Mouse (Mus musculus) liver, adult 2 months (tissue): Measurements from ENCODE around the gene Gm14406. TPM values are rescaled to one million over a fixed set of nuclear protein-coding genes. Genes with fewer than 3 reads are reported as not detected.

Source experiments
- DNase-seq: peaks from one replicate; pipeline ENCODE4 v3.0.0-alpha.2; 2011; ENCODE audit warnings: low read depth, low spot score; ENCODE audit errors: extremely low read depth
- H3K27ac ChIP-seq: fragments of 200-500 bp; replicated peaks from 2 replicates; pipeline ENCODE4 v1.5.1; 2012; ENCODE audit warnings: low read depth, mild to moderate bottlenecking, control low read depth, inconsistent platforms, low read length; ENCODE audit not compliant: insufficient read depth
- H3K27me3 ChIP-seq: fragments of 200-500 bp; 2 replicates; pipeline ENCODE4 v1.6.1; 2012; ENCODE audit warnings: mild to moderate bottlenecking, moderate library complexity, low read length, inconsistent platforms; ENCODE audit not compliant: control insufficient read depth, insufficient read depth
- H3K36me3 ChIP-seq: fragments of 200-500 bp; 2 replicates; pipeline ENCODE4 v1.6.1; 2012; ENCODE audit warnings: low read length, inconsistent platforms; ENCODE audit not compliant: control insufficient read depth, insufficient read depth
- H3K4me1 ChIP-seq: fragments of 200-500 bp; 2 replicates; pipeline ENCODE4 v1.6.1; 2011; ENCODE audit warnings: low read length; ENCODE audit not compliant: control insufficient read depth, insufficient read depth
- H3K4me3 ChIP-seq: fragments of 200-500 bp; 2 replicates; pipeline ENCODE4 v1.5.1; 2011; ENCODE audit warnings: low read depth, mild to moderate bottlenecking, control low read depth, low read length, moderate library complexity; ENCODE audit not compliant: insufficient read depth
- H3K79me2 ChIP-seq: fragments of 200-500 bp; 2 replicates; pipeline ENCODE4 v1.6.1; 2012; ENCODE audit warnings: inconsistent platforms, mild to moderate bottlenecking, low read length, moderate library complexity; ENCODE audit not compliant: control insufficient read depth, insufficient read depth
- H3K9ac ChIP-seq: fragments of 200-500 bp; 2 replicates; pipeline ENCODE4 v1.6.1; 2012; ENCODE audit warnings: low read depth, mild to moderate bottlenecking, control low read depth, inconsistent platforms, low read length
- CTCF ChIP-seq: fragments of 200-500 bp; IDR thresholded peaks from 2 replicates; pipeline ENCODE4 v1.5.1; 2011; ENCODE audit warnings: low read depth, low read length, control low read depth
- POLR2A ChIP-seq: fragments of 200-500 bp; IDR thresholded peaks from 2 replicates; pipeline ENCODE4 v1.6.1; 2011; ENCODE audit warnings: low read length, control low read depth; ENCODE audit not compliant: insufficient read depth; ENCODE audit errors: extremely low read depth
- WGBS: fragments of 180-500 bp; shearing (Covaris S2); methylation state at CpG from one replicate; pipeline ENCODE4 v1.1.7; 2018; 5-methylcytosine and 5-hydroxymethylcytosine counted together
- polyA plus RNA-seq: library from polyadenylated mRNA; depleted of rRNA; stranded (reverse); fragments of >200 nt; gene quantifications from 2 replicates; pipeline ENCODE4 v1.2.3, GENCODE M21; 2012; rRNA removed
- total RNA-seq: library from RNA; depleted of rRNA; stranded (reverse); fragments of >200 nt; gene quantifications from 2 replicates; pipeline ENCODE4 v1.2.3, GENCODE M21; 2014; rRNA removed

The Gm14406 gene
- total and polyA plus RNA-seq, 2 experiments, result not detected

DNA sequence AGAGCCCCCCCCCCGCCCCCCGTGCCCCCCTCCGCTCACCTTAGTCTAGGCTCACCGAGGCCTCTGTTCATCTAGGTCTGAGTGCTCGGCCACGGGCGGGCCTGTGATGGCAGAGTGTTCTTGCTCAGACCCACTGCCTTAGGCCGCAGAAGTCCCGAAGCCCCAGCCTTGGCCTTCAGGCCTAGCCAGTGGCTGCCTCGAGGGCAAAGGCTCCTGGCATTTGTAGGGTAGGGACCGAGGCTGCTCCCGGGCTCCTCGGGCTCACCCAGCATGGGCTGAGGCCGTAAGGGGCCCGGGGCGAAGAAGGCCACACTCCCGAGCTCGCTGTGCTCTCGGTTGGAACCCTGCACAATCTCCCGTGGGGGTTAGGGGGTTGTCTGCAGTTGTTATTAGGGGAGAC lies 54.9 kb downstream of the Gm14406 start:
- H3K36me3 ChIP-seq, result no peaks in the 10 kb centered on the region
- TF ChIP-seq POLR2A, result no peak
- TF ChIP-seq CTCF, result no peak
- no peaks in the 10 kb centered on the region for H3K79me2 ChIP-seq
- H3K9ac ChIP-seq, result no peak overlapping the region
- no peak overlapping the region for H3K27ac ChIP-seq
- H3K4me1 ChIP-seq, result no peaks in the 10 kb centered on the region
- no peak for DNase-seq
- 91% methylated on average over 20 of the region's 20 CpGs for WGBS
- no peaks in the 10 kb centered on the region for H3K27me3 ChIP-seq
- no peak overlapping the region for H3K4me3 ChIP-seq

DNA sequence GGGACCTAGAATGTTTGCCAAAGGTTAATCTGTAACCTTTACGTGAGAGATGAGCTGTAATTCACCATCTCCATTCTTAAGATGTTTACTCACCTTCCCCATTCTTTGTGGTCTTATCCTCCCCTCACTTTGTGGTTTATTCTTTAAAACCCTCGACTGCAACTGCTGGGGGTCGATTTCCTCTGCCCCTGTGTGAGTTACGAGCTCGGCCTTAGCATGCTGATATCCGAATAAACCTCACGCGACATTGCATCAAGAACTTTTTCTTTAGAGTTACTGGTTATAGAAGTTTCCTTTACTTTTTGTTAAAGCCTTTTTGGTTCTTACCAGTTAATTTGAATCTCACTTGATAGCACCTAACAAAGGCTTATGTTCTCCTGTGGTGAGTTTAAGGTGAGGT lies 58.0 kb downstream of the Gm14406 start:
- Histone ChIP-seq H3K36me3 (no peaks in the 10 kb centered on the region), H3K4me3 (no peak overlapping the region), H3K27ac (no peak overlapping the region), H3K27me3 (no peaks in the 10 kb centered on the region), H3K4me1 (no peaks in the 10 kb centered on the region), H3K9ac (no peak overlapping the region), H3K79me2 (no peaks in the 10 kb centered on the region)
- TF ChIP-seq CTCF (no peak), POLR2A (no peak)
- WGBS, result 78% methylated on average over 8 of the region's 8 CpGs
- no peak for DNase-seq

Other genes starting within 250 kb of the Gm14406 start
- gene Gm14418, start 179.9 kb downstream of the Gm14406 start, total RNA-seq, result 2.7 and 4.1 TPM in 2 replicates
- 0.65 and 0.75 TPM in 2 replicates for gene Gm14418, start 179.9 kb downstream of the Gm14406 start, polyA plus RNA-seq
- gene Zfp970, start 113.5 kb downstream of the Gm14406 start, total RNA-seq, result 50.5 and 69.0 TPM in 2 replicates
- gene Zfp970, start 113.5 kb downstream of the Gm14406 start, polyA plus RNA-seq, result 5.9 and 7.7 TPM in 2 replicates
- 27.0 and 54.8 TPM in 2 replicates for gene Gm14403, start 80.0 kb downstream of the Gm14406 start, total RNA-seq
- gene Gm14403, start 80.0 kb downstream of the Gm14406 start, polyA plus RNA-seq, result 2.2 and 4.4 TPM in 2 replicates
- gene Gm14322, start 181.1 kb upstream of the Gm14406 start, total RNA-seq, result 1.5 and 2.8 TPM in 2 replicates
- gene Gm14322, start 181.1 kb upstream of the Gm14406 start, polyA plus RNA-seq, result 0.26 TPM in 1 of 2 replicates, not detected in the other